Mouse (Mus musculus) stomach, embryonic 16.5 days (tissue): Measurements from ENCODE around the gene Kat6b. TPM values are rescaled to one million over a fixed set of nuclear protein-coding genes. Genes with fewer than 3 reads are reported as not detected.
"Not testable (repeated sequence)": the region's sequence is repeated elsewhere in the genome, so short reads cannot be mapped to it uniquely, and the experiment has no call there.

Experiments used
- ATAC-seq: fragments of 200-750 bp; cut with Nextera tagmentation; 2 replicates; pipeline ENCODE4 v1.8.0; 2017; ENCODE audit warnings: moderate number of reproducible peaks, moderate TSS enrichment; ENCODE audit not compliant: insufficient read depth, low FRiP score
- H3K27ac ChIP-seq: fragments of 300-500 bp; sonication (generic); 2 replicates; pipeline ENCODE4 v1.5.1; 2014; ENCODE audit warnings: low read length
- H3K27me3 ChIP-seq: fragments of 300-500 bp; sonication (generic); 2 replicates; pipeline ENCODE4 v1.6.1; 2014; ENCODE audit warnings: low read length, control low read depth, mixed read lengths; ENCODE audit not compliant: control insufficient read depth, insufficient read depth
- H3K36me3 ChIP-seq: fragments of 300-500 bp; sonication (generic); 2 replicates; pipeline ENCODE4 v1.6.1; 2014; ENCODE audit warnings: low read length; ENCODE audit not compliant: control insufficient read depth, insufficient read depth
- H3K4me1 ChIP-seq: fragments of 300-500 bp; sonication (generic); 2 replicates; pipeline ENCODE4 v1.6.1; 2014; ENCODE audit warnings: low read length, control low read depth, mixed read lengths; ENCODE audit not compliant: control insufficient read depth, insufficient read depth
- H3K4me2 ChIP-seq: fragments of 300-500 bp; sonication (generic); 2 replicates; pipeline ENCODE4 v1.6.1; 2014; ENCODE audit warnings: low read depth, low read length, mixed read lengths
- H3K4me3 ChIP-seq: fragments of 300-500 bp; sonication (generic); replicated peaks from 2 replicates; pipeline ENCODE4 v1.5.1; 2014; ENCODE audit warnings: mild to moderate bottlenecking, low read length
- H3K9ac ChIP-seq: fragments of 300-500 bp; sonication (generic); 2 replicates; pipeline ENCODE4 v1.6.1; 2014; ENCODE audit warnings: low read length
- H3K9me3 ChIP-seq: fragments of 300-500 bp; sonication (generic); replicated peaks from 2 replicates; pipeline ENCODE4 v1.6.1; 2016; ENCODE audit warnings: low read length, control low read depth; ENCODE audit not compliant: control insufficient read depth
- WGBS: fragments of 180-500 bp; shearing (Covaris S2); extraction: QIAGEN DNeasy Blood & Tissue Kit; methylation state at CpG from one replicate; pipeline ENCODE4 v1.1.7; 2014; 5-methylcytosine and 5-hydroxymethylcytosine counted together
- polyA plus RNA-seq: library from polyadenylated mRNA; unstranded; fragments of >200 nt; fragmentation: Nextera tagmentation; extraction: Ambion mirVana; gene quantifications from 2 replicates; pipeline ENCODE4 v1.2.1, GENCODE M21; 2015

Gene Kat6b
- polyA plus RNA-seq, 1 experiment from 2014 or later, result 12.5 TPM

DNA sequence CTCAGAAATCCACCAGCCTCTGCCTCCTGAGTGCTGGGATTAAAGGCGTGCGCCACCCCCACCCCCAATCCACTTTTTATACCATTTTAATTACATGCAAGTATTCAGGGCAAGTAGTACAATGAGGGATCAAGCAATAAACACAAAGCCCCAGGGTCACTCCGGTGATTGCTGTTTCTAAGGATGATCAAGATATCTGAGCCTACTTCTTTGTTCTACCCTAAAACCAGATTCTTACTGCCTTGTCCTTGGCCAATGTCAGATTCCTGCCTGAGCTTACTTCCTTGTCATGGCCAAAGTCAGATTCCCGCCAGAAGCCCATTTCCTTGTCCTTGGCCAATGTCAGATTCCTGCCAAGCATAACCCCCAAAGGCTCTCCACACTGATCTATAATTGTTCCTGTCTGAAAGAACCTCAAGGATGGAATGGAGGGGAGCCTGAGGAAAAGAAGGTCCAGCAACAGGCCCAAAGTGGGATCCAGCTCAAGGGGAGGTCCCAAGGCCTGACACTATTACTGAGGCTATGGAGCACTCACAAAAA, 6.6 kb upstream of the Kat6b start:
- not testable (repeated sequence) for H3K4me2 ChIP-seq, H3K27me3 ChIP-seq, H3K27ac ChIP-seq, ATAC-seq, H3K4me1 ChIP-seq, H3K9me3 ChIP-seq, H3K4me3 ChIP-seq, H3K9ac ChIP-seq, H3K36me3 ChIP-seq
- 88% methylated on average over 4 of the region's 4 CpGs for WGBS

DNA sequence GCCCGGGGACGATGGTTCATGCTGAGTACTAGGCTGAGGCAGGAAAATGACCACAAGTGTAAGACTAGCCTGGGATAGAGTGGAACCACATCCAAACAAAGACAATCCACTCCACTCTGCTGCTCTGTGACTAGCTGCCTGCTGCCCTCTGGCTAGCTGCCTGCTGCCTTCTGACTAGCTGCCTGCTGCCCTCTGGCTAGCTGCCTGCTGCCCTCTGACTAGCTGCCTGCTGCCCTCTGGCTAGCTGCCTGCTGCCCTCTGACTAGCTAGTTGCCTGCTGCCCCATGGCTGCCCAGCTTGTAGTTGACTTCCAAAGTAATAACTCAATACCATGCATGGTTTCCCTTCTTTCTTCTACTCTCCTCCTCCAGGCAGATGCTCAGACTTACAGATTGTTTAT, 4.1 kb upstream of the Kat6b start:
- 87% methylated on average over 2 of the region's 2 CpGs for WGBS

DNA sequence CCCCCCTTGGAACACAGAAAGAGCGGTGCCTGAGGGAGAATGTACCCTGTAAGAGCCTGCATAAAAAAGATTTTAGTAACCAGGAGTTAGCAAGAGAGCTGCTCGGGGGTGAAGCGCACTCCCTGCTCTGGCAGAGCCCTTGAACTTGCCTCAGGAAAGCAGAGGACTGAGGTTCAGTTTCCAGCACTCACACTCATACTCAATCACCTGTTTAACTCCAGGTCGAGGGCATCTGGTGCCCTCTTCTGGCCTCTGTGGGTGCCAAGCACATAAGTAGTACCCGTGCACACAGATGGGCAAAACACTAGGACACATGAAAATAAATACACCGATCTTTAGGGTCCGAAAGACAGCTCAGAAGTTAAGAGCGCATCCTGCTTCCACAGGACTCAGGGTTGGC, 1.7 kb upstream of the Kat6b start:
- Histone ChIP-seq H3K4me1 (no peaks in the 10 kb centered on the region), H3K27ac (no peak overlapping the region), H3K9ac (no peak overlapping the region), H3K36me3 (no peaks in the 10 kb centered on the region), H3K9me3 (no peaks in the 10 kb centered on the region), H3K27me3 (no peaks in the 10 kb centered on the region), H3K4me3 (no peak overlapping the region), H3K4me2 (no peak overlapping the region)
- WGBS, result 94% methylated on average over 8 of the region's 8 CpGs
- ATAC-seq, result no peak

More for the DNA sequence above, 4.1 kb upstream of the Kat6b start:
- H3K9me3 ChIP-seq, result no peaks in the 10 kb centered on the region
- no peaks in the 10 kb centered on the region for H3K27me3 ChIP-seq
- no peak for ATAC-seq
- no peak overlapping the region for H3K4me3 ChIP-seq
- no peak overlapping the region for H3K9ac ChIP-seq
- no peaks in the 10 kb centered on the region for H3K36me3 ChIP-seq
- H3K4me2 ChIP-seq, result no peak overlapping the region
- no peak overlapping the region for H3K27ac ChIP-seq
- H3K4me1 ChIP-seq, result no peaks in the 10 kb centered on the region

DNA sequence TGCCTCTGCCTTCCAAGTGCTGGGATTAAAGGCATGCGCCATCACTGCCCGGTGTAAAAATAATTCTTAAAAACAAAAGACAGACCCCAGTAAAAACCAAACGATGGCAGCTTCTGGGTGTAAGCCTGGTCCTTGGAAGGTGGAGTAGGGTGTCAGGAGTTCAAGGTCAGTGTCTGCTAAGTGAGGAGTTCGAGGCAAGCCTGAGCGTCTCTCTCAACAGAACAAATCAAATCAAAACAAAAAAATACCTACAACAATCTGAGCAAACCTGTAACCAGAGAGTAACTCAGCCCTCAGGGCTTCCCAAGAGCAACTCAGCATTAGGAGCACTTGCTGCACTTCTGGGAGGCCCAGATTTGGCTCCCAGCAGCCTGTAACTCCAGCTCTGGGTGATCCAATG, 1.0 kb upstream of the Kat6b start:
- ATAC-seq, result no peak
- H3K9ac ChIP-seq, result no peak overlapping the region
- H3K9me3 ChIP-seq, result no peaks in the 10 kb centered on the region
- no peak overlapping the region for H3K27ac ChIP-seq
- no peaks in the 10 kb centered on the region for H3K36me3 ChIP-seq
- H3K4me1 ChIP-seq, result no peaks in the 10 kb centered on the region
- H3K4me2 ChIP-seq, result no peak overlapping the region
- 89% methylated on average over 5 of the region's 5 CpGs for WGBS
- H3K27me3 ChIP-seq, result no peaks in the 10 kb centered on the region
- no peak overlapping the region for H3K4me3 ChIP-seq

DNA sequence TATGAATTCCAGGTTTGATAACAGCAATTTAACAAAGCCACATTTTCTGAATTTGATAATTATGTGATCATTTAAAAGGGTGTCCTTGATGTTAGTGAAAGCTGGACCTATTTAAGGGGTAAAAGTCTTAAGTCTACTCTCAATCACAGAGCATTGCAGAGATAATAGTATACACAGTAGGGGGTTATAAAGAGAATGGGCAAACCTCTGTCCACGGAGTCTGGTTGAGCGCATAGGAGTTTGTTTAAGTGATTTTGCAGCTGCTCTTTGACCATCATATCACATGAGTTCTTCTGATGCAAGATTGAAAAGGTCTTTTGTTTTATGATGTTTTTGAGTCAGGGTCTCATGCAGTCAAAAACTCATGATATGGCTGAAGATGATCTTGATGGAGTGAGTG, 3.0 kb downstream of the Kat6b start:
- Histone ChIP-seq H3K4me1 (no peaks in the 10 kb centered on the region), H3K4me3 (no peak overlapping the region), H3K9me3 (no peaks in the 10 kb centered on the region), H3K9ac (no peak overlapping the region), H3K27ac (no peak overlapping the region), H3K36me3 (no peaks in the 10 kb centered on the region), H3K4me2 (no peak overlapping the region), H3K27me3 (no peaks in the 10 kb centered on the region)
- no peak for ATAC-seq
- 76% methylated on average over 2 of the region's 2 CpGs for WGBS

DNA sequence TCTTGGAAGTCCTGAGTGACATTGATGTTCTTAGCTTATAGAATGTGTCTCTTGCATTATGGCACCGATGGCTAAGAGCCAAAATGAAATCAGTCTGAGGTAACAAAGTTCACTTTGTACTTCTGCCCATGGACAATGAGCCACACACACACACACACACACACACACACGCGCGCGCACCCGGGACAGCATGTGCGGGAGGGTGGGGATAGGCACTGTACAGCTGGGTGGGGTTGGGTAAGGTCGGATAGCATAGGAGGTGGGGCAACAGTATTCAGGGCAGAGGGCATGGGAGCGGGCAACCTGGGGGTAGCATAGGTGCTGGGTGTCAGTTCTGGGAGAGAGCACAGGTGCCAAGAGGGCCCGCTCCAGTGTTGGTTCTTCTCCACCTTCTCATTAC, 3.5 kb downstream of the Kat6b start:
- Histone ChIP-seq H3K27me3 (no peaks in the 10 kb centered on the region), H3K4me1 (no peaks in the 10 kb centered on the region), H3K9me3 (no peaks in the 10 kb centered on the region), H3K9ac (no peak overlapping the region), H3K4me2 (no peak overlapping the region), H3K36me3 (no peaks in the 10 kb centered on the region), H3K27ac (no peak overlapping the region), H3K4me3 (no peak overlapping the region)
- 85% methylated on average over 10 of the region's 10 CpGs for WGBS
- ATAC-seq, result peak; percentile 76; the same call in 1 of the 2 replicates

DNA sequence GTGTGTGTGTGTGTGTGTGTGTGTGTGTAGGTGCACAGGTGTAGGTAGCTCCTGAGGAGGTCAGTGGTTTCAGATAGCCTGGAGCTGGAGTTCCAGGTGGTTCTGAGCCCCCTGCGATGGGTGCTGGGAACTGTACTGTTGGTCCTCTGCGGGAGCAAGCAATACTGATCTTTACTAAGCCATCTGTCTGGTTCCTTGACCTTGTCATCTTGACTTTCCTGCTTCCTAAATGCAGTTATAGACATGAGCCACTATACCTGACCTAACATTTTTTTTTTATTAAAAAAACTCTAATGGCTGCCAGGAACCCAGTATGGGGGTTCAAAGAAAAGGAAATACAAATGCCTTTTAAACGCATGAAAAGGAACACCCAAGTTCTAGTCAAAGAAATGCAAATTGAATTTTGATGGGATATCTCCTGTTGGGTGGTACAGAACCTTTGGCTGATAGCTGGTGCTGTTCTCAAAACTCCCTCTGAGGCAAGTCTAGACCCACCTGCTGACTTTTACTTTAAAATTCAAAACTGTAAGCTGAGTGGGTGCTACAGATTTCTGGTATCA, 4.8 kb downstream of the Kat6b start:
- H3K4me1 ChIP-seq, result no peaks in the 10 kb centered on the region
- no peak overlapping the region for H3K4me3 ChIP-seq
- H3K9me3 ChIP-seq, result no peaks in the 10 kb centered on the region
- no peak overlapping the region for H3K27ac ChIP-seq
- H3K36me3 ChIP-seq, result no peaks in the 10 kb centered on the region
- no peaks in the 10 kb centered on the region for H3K27me3 ChIP-seq
- no peak for ATAC-seq
- H3K4me2 ChIP-seq, result no peak overlapping the region
- 87% methylated on average over 3 of the region's 3 CpGs for WGBS
- H3K9ac ChIP-seq, result no peak overlapping the region

DNA sequence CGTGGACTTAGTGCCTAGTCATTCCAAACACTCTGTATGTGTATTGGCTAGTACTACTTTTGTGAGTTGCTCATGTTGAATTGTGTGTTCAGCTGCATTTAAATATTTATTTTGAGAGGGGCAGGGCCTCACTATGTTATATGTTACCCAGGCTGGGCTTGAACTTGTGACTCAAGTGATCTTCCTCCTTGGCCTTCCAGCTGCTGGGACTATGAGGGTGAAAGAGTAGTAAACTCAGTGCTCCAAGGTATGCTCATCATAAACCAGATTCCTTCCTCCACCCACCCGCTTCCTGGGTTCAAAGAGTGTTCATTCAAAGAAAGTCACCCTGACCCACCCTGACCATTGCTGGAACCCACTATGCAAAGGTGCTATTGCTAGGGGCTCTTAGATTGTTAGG, 5.9 kb downstream of the Kat6b start:
- not testable (repeated sequence) for H3K4me1 ChIP-seq, H3K9me3 ChIP-seq, H3K36me3 ChIP-seq, H3K4me2 ChIP-seq, ATAC-seq, H3K4me3 ChIP-seq, H3K27ac ChIP-seq, H3K27me3 ChIP-seq, H3K9ac ChIP-seq
- WGBS, result 90% methylated on average over 2 of the region's 2 CpGs

DNA sequence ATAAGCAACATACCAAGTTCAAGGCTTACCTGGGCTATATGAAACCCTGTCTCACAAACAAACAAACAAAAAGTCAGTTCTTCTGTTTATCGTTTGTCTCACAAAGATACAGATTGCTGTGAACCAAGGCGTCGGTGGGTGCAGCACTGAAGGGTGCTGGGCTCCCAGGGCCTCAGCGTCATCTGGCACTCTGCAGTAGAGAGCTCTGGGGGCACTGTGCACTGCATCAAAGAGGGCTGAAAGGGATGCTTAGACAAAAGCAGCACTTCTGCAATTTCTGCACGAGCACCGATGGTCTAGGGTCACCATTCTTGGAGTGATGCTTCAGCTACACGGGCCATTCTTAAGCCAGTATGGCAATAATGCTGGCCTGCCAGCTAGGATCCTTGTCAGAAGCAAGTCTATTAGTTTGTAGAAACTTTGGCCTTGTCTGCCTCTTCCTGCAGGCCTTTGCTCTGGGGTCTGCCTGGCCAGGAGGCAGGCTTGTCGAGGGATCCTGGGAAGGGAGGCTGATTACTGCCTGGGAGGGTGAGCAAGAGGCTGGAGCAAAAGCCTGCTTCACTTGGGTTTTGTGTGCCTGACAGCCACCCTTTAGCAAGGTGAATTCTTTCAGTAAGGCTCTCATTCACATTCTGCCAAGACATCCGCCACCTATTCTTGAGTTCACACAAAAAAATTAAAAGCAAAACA, 7.3 kb downstream of the Kat6b start:
- ATAC-seq, H3K4me2 ChIP-seq, H3K9ac ChIP-seq, H3K9me3 ChIP-seq, H3K27me3 ChIP-seq, H3K27ac ChIP-seq, H3K4me3 ChIP-seq, H3K36me3 ChIP-seq, H3K4me1 ChIP-seq: not testable (repeated sequence)
- 80% methylated on average over 8 of the region's 9 CpGs for WGBS
